Mouse (Mus musculus) cerebellum, adult 8-10 months (tissue): ENCODE data around the gene Smim27.
"Not testable (repeated sequence)": the region's sequence is repeated elsewhere in the genome, so short reads cannot be mapped to it uniquely, and the experiment has no call there.

Experiments used
- DNase-seq: peaks from one replicate; pipeline ENCODE4 v3.0.0; 2022

Smim27 gene

GRCm38 (mm10) chr4:40264321-40264720, 5.1 kb upstream of the Smim27 start:
- DNase-seq = no peak

GRCm38 (mm10) chr4:40267681-40268080, 1.7 kb upstream of the Smim27 start:
- peak; percentile 11 for DNase-seq

DNA sequence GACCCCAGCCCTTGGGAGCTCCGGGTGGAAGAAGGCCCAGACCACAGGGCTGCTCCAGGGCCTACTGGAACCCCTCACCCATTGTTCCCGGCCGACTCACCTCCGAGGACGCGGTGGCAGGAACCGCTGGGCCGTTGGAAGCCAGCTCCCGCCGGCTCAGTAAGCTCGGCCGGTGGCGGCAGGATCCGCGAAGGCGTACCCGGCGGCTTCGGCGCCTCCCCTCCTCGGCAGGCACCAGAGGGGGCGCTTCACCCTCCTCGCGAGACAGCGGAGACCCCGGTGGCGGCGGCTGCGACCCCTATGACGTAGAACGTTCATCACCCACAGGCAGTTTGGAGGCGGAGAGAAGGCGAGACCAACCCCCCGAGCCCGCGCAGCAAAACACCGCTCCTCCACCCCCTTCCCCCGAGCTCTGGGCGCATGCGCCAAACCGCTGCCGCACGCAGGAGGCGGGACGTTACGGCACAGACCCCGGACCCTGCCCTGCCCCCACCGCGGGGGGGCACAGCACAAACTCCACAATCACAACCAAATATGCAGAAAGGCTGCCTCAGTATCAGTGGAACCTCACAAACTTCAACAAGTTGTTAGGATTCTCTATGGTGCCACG, 1.1 kb upstream of the Smim27 start:
- DNase-seq = peak; percentile 78

- no peak for DNase-seq
These were observed 544 bp upstream of the Smim27 start for GRCm38 (mm10) chr4:40268835-40269234.

- no peak for DNase-seq
These were observed 9.5 kb downstream of the Smim27 start for GRCm38 (mm10) chr4:40278880-40279275.

DNA sequence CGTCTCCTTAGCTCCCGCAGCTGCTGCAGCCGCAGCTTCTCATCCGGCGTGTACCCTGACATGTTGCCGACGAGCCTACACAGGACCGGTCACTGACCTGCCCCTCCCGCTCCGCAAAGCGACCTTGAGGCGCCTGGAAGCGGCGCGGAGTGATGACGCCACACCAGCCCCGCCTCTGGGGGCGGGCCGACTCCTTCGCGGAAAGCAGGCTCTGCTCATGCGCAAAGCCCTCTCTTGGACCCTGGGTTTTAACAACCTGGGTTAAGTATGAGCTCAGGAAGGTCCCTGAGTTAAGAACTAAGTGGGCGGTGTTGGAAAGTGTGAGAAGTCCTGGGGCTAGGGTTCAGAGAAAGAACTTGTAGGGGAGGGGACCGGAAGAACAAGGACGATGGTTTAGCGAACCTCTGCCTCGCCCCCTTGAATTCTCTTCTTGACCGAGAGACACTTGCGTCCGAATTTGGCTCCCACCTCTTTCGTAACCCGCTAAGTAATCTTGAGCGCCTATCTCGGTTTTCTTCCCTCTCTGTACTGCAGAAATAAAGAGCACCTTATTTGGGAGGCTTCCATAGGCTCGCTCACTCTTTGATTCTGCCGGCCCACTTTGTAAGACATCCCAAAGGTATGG, 10.0 kb downstream of the Smim27 start, which contains the start of gene Ndufb6:
Gene Ndufb6 (minus strand): TSS at position 146 of the 625 bp plus-strand sequence.
- DNase-seq = peak; percentile 94

DNA sequence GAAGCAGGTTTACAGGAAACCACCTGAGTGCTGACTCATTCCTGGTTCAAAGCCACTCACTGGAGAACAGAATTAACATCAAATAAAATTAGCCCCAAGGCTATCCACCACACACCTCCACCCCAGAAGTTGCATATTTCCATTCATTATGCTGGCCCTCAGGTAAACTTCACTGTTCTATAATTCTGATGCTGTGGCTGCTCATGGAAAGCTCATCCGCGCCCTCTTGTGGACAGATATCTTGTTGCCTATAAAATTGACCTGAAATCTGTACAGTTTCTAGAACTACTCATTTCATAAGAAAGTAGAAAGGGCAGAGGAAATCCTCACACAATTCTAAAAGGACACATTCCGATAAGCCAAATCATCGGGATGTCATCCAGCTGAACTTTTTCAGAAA, 16.2 kb downstream of the Smim27 start:
- DNase-seq = peak; percentile 65

GRCm38 (mm10) chr4:40287415-40287814, 18.0 kb downstream of the Smim27 start:
- DNase-seq = no peak

DNA sequence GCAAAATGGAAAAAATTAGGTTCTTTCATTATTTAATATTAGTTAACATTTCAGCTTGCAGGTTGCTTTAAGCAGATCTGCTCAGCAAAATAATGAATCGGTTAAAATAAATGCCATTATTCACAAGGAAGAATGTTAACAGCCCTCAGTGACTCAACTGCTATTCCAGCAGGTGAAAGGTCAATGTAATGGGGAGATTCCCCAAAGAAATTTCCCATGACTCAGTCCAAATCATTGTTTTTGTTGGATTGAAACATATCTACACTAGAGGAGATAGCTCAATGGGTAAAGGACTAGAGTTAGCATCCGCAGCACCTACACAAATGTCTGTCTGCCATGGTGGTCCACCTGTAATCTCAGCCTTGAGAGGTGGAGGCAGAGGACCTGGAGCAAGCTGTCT, 19.7 kb downstream of the Smim27 start:
- no peak for DNase-seq

GRCm38 (mm10) chr4:40291511-40291910, 22.1 kb downstream of the Smim27 start:
- DNase-seq = not testable (repeated sequence)

- DNase-seq = no peak
These were observed 29.8 kb downstream of the Smim27 start for GRCm38 (mm10) chr4:40299169-40299568.

GRCm38 (mm10) chr4:40301076-40301789, 31.9 kb downstream of the Smim27 start:
- peak; percentile 72 for DNase-seq

DNA sequence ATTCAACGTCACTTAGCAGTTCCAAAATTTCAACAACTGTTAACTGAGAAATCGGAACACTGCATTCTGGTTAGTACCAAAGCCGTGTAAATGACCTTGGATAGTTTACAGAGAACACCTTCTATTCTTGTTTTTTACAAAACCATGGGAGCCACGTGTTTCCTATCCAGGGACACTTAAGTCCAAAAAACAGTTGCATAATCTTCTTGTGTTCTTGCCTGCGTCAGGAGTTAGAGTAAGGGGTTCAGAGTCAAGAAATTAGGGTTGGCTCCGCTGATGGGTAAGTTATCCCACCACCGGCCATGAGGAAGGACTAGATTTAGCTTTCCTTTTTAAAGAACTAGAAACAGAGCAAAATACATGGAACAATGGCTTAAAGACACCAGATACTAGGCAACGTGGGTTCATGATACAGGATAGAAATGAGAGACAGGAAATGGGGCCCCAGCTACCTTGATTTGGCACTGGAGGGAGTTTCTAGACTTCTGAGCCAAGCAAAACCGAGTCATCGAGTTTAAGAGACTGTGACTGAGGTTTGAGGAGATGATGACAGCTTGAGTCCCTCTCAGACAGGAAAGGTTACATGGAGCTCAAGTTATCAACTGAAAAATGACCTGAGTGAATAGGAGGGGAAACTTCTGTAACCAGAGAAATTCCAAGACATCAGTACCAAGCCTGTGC, 33.2 kb downstream of the Smim27 start:
- no peak for DNase-seq

GRCm38 (mm10) chr4:40309682-40310081, 40.3 kb downstream of the Smim27 start:
- DNase-seq = no peak

GRCm38 (mm10) chr4:40310796-40311383, 41.5 kb downstream of the Smim27 start:
- no peak for DNase-seq

DNA sequence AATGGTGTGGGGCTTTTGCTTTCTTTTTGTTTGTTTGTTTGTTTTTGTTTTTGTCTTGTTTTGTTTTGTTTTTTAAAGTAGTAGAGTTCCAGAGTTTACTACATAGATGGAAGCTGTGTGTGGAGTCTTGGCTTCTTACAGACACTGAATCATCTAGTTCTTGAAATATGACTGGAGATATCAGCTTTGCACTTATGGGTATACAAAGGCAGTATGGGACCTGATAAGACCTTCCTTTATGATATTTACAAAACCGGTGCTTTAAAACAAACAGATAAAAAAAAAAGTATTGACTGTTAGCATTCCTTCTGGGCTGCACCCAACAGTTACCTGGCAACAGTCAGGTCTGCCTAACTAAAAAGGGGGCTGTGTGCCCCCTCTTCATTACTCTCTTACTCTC, 42.8 kb downstream of the Smim27 start:
- no peak for DNase-seq

GRCm38 (mm10) chr4:40313026-40313425, 43.6 kb downstream of the Smim27 start:
- no peak for DNase-seq

GRCm38 (mm10) chr4:40317404-40317803, 48.0 kb downstream of the Smim27 start:
- DNase-seq = no peak
